Mouse (Mus musculus): ENCODE measurements around the gene Mroh3. TPM values are rescaled to one million over a fixed set of nuclear protein-coding genes. Genes with fewer than 3 reads are reported as not detected.

Gene Mroh3
- polyA plus RNA-seq, 1 experiment: 0.88 TPM

DNA sequence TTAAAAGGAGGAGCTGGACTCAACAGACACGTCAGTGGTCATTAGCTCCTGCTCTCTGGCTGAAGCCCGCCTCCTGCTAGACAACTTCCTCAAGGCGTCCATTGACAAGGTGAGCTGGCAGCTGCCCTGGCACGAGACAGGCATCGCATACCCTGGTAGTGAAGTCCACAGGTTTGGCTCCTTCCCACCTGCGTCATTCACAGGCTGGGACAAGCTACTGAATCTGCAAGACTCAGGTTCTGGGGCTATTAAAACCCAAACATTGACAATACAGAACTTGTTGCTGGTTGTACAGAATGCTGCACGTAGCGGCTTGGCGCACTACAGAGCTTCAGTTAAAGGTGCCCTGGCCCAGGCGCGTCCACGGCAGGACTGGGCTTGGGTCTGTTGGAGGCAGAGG is 52.3 kb downstream of the Mroh3 start:
- no peak for DNase-seq (ENCODE audit: extremely low spot score in 1 of 2, low spot score in 1 of 2)

DNA sequence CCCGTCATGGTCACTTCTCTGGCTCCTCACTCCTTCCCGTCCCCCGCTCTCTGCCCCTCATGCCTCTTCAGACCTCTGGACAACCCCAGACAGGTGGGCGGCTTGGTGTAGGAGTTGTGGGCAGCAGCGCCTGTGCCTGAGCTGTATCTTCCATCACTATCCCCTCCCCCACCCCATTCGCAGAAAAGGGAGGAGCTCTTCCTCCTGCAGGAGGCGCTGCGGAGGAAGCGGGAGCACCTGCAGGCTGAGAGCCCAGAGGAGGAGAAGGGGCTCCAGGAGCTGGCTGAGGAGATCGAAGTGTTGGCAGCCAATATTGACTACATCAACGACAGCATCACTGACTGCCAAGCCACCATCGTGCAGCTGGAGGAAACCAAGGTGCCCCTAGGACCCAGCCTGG is 52.8 kb downstream of the Mroh3 start:
- DNase-seq (ENCODE audit: extremely low spot score in 1 of 2, low spot score in 1 of 2): no peak

DNA sequence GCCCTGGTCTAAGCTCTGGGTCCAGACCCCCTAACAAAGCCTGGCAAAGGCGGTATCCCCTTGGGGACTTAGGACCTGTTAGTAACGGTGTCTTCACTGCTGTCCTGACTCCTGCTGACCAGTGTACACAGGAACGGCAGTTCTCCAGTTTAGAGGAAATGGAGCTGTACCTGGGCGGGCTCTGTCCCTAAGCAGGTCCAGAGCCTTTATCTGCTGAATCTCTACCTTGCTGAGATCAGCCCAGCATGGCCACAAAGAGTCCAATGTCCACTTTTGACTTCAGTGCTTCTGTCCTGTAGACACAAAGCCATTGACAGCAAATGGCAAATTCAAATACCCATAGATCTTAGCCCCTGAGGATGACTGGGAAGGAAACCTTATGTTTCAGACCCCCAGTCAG is 55.7 kb downstream of the Mroh3 start:
- no peak for DNase-seq (ENCODE audit: extremely low spot score in 1 of 2, low spot score in 1 of 2)

DNA sequence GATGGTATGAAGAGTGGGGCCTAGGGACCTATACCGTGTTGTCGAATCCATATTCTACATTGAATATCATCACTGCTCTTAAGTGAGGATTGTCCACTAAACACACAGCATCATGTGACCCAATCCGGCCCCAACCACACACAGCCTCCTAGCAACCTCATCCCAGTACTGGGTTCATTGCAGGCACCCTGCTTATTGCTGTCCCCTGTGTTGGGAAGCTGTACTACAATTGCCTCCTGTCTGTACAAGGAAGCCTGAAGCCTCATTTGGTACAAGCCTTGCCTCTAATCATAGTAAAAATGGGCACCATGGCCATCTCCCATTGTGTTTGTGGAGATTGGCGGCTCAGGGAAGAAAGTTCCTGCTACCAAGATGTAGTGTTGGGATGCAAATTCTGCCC is 56.3 kb downstream of the Mroh3 start:
- DNase-seq (ENCODE audit: extremely low spot score in 1 of 2, low spot score in 1 of 2): no peak

DNA sequence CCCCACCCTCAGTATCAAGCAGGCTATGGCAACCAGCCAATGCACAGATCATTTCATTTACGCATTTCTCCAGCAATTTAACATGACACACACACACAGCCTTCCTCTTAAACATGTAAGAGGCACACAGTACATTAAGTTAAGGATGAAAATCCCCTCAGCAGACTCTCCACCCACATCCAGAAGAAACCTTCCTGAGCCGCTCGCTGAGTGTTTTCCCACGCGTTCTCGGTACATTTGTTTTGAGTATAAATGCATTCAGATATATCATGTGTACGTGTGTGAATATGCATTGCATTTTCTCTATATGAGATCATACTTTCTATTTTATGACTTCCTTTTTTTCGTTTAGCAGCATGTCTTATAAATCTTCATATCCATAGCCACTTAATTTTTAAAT is 61.3 kb downstream of the Mroh3 start:
- peak in 1 of 2 experiments; percentile 70 for DNase-seq (ENCODE audit: extremely low spot score in 1 of 2, low spot score in 1 of 2)

DNA sequence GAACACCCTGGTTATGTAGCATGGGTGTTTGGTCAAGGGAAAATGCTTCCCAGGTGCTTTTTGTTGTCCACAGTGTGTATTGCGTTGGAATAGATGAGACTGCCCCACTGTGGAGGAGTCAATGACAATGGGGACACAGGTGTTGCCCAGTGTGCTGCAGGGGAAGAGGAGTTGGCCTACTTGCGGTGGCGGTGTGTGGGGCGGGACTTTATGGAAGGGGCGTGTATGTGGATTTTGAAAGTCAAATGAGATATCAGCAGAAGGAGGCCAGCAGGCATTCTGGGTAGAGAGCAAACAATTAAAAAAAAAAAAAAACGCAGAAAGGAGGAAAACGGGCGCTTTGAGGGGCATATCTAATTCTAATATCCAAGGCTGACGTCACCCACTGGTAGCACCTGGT is 62.9 kb downstream of the Mroh3 start:
- no peak for DNase-seq (ENCODE audit: extremely low spot score in 1 of 2, low spot score in 1 of 2)

DNA sequence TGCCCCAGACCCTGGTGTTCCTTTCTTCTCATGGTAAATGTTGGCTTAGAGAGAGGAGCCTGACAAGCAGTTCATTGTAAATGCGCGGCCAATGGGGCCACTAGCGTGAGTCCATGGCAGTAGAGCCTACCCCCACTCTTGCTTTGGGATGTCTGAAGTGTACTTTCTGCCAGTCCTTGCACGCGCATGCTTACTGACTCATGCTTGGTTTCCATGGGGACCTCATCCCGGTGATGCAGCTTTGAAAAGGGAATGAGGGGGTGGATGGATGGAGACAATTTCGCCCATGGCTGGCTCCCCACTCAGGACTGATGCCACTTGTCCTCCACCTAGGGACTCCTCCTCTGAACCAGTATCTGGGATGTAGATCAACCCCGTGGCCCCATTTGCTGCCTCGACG is 69.1 kb downstream of the Mroh3 start:
- DNase-seq (ENCODE audit: extremely low spot score in 1 of 2, low spot score in 1 of 2): peak; percentile 75 to 88

DNA sequence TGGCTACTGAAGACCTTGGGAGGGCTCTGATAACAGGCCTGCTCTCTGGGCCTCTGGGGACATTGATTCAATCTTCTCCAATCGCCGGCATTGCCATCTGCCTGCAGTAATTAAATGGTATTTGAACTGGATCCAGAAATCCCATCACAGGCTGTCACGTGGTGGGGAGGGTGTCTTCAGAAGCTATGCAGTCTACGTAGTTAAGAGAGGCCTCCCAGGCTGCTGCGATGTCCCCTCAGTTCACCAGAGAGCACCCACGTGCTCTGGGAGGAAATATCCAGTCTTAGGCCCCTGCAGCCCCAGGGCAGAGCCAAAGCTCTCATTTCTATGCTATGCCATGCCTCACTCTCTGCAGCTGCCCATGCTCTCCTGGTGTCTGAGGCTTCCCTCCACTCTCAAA is 70.3 kb downstream of the Mroh3 start:
- DNase-seq (ENCODE audit: extremely low spot score in 1 of 2, low spot score in 1 of 2): peak; percentile 62 to 66

DNA sequence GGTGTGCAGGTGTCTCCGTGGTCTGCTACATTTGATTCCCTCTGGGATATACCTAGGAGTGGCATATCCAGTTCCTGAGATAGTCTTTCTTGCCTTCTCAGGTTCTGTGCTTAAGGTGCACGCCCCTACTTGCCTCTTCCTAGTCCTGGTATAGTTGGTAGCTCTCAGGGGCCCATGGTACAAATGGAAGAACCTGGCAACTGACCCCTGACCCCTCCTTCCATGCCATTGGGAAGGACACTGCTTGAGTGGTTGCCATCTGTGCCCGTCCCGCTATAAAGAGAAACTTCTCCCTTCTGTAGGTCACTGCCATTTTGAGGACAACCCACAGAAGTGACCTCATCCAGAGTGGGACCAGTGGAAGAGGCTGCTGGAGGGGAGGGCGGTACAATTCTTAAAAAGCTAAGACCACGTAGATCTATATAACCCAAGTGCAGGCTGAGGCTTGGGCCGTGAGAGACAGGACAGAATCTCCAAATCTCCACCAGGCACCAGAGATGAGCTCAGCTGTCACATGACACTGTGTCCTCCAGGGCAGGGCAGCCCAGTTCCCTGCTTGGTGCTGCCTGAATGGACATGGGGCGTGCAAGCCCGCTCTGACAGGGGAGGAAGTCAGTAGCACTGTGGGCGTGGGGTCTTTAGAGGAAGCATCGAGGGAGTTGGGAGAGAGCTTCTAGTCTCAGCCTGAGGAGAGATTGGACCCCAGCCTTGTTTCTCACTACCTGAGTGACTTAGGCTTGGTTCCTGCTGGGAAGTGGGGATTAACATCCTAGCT is 71.3 kb downstream of the Mroh3 start:
- no peak for DNase-seq (ENCODE audit: extremely low spot score in 1 of 2, low spot score in 1 of 2)

DNA sequence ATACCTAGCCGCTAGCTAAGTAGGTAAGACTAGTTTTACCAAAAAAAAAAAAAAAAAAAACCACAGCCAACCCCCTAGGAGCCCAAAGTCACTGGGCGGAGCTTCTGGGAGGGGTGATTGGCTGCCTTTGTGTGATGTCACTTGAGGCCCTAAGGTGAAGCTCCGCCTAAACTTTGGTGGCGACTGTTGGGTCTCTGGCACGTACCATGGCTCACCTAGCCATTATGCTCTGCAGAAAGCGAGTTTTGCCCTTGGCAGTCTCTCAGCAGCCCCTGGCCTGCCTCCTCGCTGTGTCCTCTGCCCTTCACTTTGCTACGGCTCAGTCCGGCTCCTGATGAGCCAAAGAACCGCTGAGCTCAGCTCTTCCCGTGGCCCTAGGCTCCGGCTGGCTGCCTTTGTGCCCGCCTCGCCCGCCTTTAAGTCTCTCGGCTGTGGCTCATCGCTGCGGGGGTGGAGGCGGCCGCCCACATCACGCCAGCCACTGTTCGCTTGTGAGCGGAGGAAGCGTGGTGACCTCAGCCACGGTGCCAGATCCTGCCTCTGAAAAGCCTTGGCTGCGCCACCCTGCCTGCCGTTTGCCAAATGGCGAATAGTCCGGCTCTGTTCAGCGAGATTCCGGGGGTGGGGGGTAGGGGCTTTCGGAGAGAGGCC is 72.5 kb downstream of the Mroh3 start:
- peak; percentile 84 to 92 for DNase-seq (ENCODE audit: extremely low spot score in 1 of 2, low spot score in 1 of 2)

DNA sequence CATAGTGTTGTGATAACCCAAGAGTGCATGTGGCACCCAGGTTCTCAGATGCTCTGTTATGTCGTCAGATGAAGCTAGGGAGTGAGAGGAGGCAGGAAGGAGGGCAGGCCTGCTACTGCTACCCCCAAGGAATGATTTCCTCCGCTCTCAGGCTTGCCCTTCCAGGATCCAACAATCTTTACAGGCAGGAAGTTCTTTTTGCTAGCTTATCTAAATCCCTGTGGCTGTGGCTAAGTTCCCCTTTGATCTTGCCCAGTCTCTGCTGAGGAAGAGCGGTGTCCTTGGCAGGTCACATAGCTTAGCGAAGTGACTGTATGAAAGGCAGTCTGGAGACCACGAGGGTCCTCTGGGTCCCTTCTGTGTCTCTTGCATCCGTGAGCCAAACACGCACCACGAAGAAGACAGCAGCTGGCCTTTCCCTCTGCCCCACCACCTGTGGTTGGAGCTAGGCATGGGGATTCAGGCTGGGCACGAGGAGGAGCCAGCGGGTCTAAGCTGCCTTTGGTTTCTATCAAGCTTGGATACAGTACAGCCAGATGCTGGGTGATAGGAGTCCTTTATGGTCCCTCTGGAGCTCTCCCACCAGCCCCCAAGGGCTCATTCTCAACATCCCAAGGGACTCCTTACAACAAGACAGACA is 74.3 kb downstream of the Mroh3 start:
- no peak for DNase-seq (ENCODE audit: extremely low spot score in 1 of 2, low spot score in 1 of 2)

DNA sequence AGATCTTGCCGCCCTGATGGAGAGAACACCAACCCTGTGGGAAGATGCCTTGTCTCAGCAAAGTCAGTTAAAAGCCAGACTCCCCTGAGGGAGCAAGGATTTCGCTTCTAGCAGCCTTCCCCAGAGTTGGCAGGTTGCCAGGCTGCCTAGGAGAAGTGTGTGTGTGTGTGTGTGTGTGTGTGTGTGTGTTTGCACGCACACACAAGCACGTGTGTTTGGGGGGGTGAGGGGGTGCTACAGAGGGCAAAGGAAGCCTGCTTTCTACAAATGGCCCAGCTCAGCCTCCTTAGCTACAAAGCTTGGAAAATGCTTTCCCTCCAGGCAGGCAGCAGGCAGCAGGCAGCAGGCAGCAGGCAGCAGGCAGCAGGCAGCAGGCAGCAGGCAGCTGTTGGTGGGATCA is 75.1 kb downstream of the Mroh3 start:
- peak in 1 of 2 experiments; percentile 67 for DNase-seq (ENCODE audit: extremely low spot score in 1 of 2, low spot score in 1 of 2)

DNA sequence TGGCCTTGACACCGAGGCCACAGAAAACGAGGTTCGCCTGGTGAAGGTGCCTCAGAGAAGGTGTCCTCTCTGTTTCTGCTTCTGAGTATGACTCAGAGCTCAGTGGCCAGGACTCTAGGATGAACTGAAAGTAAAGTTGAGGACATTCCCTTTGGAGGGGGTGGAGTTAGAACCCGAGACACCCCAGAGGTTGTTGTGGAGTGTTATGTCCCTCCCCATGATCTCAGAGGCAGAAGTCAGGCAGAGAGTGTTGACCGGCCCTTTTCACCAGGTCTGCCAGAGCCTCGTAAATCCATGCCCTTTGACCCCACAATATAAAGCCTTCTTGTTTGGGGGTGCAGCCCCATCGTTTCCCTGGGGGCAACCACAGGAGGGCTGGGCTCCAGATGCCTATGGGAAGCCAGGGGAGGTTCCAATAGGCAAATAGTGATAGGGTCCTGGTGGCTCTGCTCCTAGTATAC is 75.5 kb downstream of the Mroh3 start:
- DNase-seq (ENCODE audit: extremely low spot score in 1 of 2, low spot score in 1 of 2): no peak

DNA sequence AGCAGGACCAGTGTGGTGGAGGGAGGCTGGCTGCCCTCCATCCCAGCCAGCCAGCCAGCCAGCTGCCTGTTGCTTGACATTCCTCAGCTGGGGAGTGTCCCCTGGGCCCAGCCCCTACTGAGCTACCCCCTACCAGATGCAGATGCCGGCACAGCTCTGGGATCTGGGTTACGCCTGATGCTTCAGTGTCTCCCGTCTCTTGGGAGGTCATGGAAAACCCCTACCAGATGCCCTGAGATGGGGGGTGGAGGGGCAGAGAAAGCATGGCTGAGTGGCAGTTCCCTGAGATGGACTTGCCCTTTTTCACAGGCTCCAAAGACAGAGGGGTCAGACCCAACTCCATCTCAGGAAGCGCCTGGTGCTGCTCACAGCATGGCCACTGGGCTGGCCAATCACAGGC is 76.1 kb downstream of the Mroh3 start:
- no peak for DNase-seq (ENCODE audit: extremely low spot score in 1 of 2, low spot score in 1 of 2)

DNA sequence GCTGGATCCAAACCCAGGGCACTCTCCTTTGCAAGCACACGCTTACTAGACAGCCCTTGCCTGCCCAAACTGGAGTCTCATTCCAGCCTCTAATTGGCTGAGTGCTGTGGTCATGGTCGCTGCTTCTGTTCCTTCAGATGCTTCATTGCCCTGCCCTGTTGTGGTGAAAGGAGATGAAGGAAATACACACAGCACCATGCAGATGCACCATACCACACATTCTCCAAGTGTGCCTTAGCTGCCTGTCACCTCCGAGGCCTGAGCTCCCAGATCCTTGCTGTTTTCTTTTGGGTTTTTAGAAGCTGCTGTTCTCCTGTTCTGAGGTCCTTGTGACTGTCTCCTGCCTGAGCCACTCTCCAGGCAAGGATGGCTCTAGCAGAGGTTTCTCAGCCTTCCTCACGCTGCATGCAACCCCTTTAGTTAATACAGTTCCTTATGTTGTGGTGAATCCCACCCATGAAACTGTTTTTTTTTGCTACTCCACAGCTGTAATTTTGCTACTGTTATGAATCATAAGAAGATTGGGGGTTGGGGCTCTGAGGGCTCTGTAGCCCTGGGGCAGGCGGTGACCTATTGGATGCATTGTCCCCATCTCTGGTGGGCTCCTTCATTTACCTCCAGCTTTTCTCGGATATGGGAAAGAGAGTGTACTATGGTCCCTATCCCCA is 76.7 kb downstream of the Mroh3 start:
- DNase-seq (ENCODE audit: extremely low spot score in 1 of 2, low spot score in 1 of 2): no peak

DNA sequence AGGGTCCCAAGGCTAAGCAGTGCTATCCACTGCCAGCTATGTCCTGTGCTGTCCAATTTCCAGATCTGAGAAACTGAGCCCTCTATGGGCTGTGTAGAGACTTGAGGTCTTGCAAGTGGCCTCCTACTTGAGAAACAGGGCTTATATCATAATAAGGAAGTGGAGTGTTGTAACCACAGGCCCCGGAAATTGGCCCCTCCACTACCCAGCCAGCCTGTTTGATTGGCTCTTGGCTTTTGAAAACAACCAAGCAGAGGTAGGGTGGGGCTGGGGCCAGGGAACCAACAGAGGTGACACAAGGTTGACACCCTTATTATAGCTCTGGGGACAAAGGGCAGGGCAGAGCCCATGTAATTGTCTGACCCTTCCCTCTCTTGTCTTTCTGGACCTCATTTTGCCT is 77.6 kb downstream of the Mroh3 start:
- no peak for DNase-seq (ENCODE audit: extremely low spot score in 1 of 2, low spot score in 1 of 2)

DNA sequence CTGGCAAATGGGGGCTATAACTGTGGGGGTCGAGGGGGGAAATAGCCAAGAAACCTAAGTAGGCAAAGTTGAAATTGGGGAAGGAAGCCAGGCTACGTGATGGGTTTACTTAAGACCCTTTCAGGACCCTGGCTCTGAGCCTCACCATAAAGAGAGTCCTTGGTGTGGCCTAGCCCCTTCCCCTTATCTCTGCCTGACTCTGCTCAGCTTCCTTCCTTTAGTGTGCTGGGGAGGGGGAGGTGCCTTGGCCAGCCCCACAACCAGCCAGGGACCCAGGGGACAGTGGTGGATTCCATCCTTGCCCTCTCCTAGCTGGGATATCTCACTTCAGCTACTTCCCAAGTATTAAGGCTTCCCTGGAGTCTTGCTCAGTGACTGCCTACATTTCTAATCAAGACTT is 78.1 kb downstream of the Mroh3 start:
- DNase-seq (ENCODE audit: extremely low spot score in 1 of 2, low spot score in 1 of 2): no peak

DNA sequence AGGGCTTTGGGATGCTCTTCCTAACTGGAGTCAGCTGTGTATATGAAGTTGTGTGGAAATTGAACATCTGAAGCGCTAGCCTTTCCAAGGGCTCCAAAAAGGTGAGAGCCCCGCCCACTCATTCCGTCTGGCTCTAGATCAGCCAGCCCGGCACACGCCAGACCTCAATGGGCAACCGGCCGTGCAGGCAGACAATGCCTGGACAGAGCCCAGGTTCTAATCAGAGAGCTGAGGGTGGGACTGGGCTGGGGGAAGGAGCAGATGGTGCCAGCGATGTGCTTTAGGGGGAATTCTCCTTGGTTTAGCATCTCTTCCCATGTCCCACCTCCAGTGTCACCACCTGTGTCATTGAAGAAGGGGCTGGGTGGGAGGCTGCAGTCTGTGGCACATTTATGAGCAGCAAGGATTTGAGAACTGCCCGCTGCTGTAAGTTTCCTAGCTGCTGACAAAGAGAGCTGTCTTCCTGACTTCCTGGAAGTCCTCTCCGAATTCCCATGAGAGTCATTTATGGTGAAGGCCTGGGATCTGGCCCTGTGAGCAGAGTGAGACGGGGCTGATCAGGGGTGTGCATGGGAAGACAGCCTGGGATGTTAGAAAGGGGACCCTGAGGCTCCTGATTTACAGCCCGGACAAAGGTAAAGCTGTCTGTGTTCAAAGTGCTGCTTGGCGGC is 78.9 kb downstream of the Mroh3 start:
- DNase-seq (ENCODE audit: extremely low spot score in 1 of 2, low spot score in 1 of 2): peak in 1 of 2 experiments; percentile 68

DNA sequence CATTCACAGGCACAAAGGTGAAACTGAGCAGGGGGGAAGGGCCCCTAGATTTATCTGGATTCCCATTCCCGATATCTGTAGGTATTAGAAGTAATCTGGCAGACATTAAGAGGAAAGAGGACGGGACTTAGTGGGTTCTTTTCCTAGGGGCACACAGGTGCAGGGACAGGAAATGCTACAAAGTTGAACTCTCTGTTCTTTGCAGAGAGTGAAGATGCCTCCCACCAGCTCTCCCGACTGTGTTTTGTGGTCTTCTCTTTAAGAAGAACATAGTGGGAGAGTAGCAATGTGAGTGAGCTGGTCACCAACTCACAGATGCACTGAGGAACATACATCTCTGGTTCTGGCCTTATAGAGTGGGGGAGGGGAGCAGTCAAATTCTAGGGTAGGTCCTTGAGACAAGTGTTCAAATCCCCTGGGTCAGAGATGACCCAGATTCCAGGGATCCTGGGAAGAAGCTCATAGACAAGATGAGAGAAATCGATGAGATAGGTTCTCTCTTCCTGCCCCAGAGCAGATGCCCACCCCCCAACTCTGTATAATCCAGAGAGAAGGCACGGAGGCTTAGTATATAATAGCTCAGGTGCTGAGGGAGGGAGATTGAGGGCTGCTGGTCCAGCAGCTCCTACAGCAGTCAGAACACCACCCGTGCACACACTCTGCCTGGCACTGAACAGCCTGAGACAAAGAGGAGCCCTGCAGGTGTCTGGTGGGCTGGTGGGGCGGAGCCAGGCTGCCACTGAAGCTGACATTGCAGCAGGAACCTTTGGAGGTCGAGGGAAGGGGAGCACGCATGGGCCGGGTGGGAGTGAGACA is 80.0 kb downstream of the Mroh3 start:
- DNase-seq (ENCODE audit: extremely low spot score in 1 of 2, low spot score in 1 of 2): no peak

All from frontal cortex, adult 2 months (tissue).